Mouse (Mus musculus): ENCODE results near the gene Gpkow. TPM values are rescaled to one million over a fixed set of nuclear protein-coding genes. Genes with fewer than 3 reads are reported as not detected.
A peak's percentile ranks its signal among the peaks of the same experiment; 100 is the strongest.
"Not testable (repeated sequence)": the region's sequence is repeated elsewhere in the genome, so short reads cannot be mapped to it uniquely, and the experiment has no call there.

Gene Gpkow
- polyA plus RNA-seq, 1 experiment, result 17.1 TPM

DNA sequence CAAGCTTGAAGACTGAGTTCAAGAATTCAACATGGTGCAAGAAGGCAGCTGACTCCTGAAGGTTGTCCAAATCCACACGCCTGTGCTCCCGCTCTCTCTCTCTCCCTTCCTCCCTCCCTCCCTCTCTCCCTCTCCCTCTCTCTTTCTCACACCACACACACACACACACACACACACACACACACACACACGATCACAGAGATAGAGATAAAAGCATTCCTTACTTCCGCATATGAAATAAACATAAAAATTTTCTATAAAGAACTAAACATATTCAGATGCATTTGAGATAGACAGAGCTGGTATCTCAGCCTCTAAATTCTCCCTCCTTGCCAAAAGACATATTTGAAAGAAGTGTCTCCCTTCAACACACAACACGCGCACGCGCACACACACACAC lies 48.5 kb downstream of the Gpkow start:
- Histone ChIP-seq H3ac (ENCODE audit: control insufficient read depth, insufficient read length) (no peak overlapping the region), H3K4me2 (ENCODE audit: low read depth) (no peak overlapping the region), H3K4me3 (no peak overlapping the region), H3K79me2 (ENCODE audit: control insufficient read depth, insufficient read depth) (no peaks in the 10 kb centered on the region), H3K27me3 (ENCODE audit: control insufficient read depth, insufficient read depth, insufficient read length) (no peaks in the 10 kb centered on the region), H3K36me3 (ENCODE audit: control insufficient read depth, insufficient read depth) (no peaks in the 10 kb centered on the region)
- no peak for TF ChIP-seq MYOD1 (IDR thresholded peaks at IDR 0.05; ENCODE audit: control insufficient read depth in 1 of 3, insufficient read length in 2 of 3, low read depth in 2 of 3)
- no peak for TF ChIP-seq CEBPB (IDR thresholded peaks at IDR 0.05; ENCODE audit: insufficient read depth, poor library complexity, severe bottlenecking)
- no peak for TF ChIP-seq POLR2AphosphoS2 (IDR thresholded peaks at IDR 0.05; ENCODE audit: insufficient read length, low read depth)
- no peak for TF ChIP-seq TCF12 (IDR thresholded peaks at IDR 0.05; ENCODE audit: insufficient read depth, poor library complexity, severe bottlenecking)
- TF ChIP-seq SRF (IDR thresholded peaks at IDR 0.05; ENCODE audit: control insufficient read depth, insufficient read length, low read depth), result no peak
- no peak for TF ChIP-seq MAX (IDR thresholded peaks at IDR 0.05; ENCODE audit: low read depth)
- TF ChIP-seq POLR2A (IDR thresholded peaks at IDR 0.05; ENCODE audit: insufficient read length, low read depth), result no peak
- no peak for TF ChIP-seq REST (IDR thresholded peaks at IDR 0.05; ENCODE audit: insufficient read depth, insufficient read length)
- TF ChIP-seq USF1 (IDR thresholded peaks at IDR 0.05; ENCODE audit: low read depth), result no peak
- no peak for TF ChIP-seq TCF3 (IDR thresholded peaks at IDR 0.05; ENCODE audit: insufficient read length, low read depth)
- no peak for TF ChIP-seq E2F4 (IDR thresholded peaks at IDR 0.05; ENCODE audit: insufficient read depth)
- TF ChIP-seq MYOG (IDR thresholded peaks at IDR 0.05; ENCODE audit: control insufficient read depth in 1 of 3, insufficient read depth in 1 of 3, insufficient read length in 2 of 3, low read depth in 2 of 3), result no peak

DNA sequence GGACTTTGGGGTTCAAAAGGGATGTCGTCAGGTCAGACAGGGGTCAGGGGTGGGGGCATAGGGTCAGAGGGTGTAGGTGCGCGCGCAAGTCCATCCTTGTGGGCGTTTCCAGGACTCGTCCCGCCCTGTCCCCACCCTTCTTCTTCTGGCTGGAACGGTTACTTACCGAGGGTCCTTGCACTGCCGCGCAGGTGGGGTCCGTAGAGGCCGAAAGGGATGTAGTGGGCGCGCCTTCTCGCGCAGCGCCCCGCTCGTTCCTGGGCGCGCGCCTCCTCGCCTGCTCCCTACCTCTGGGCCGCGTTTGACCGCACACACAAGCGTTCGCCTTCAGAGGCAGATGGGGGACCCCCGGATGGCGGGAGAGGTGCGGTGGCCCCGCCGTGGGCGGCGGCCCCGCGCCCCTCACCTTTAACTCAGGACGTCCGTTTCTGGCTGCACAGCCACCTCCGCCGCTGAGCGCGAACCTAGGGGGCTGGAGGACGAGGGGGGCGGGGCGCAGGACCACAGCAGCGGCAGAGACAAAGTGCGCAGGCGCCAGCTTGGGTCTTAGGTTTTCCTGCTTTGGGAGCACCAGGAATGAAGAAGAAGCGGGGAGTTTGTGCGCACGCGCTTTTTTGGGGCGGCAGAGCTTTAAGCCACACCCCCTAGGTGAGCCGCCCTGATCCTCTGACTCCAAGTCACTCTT lies 53.6 kb downstream of the Gpkow start, which contains the start of gene Ccdc120:
Ccdc120 (minus strand) TSS at position 474 of the 685 bp plus-strand sequence.
- peak; percentile 12 for TF ChIP-seq POLR2A (IDR thresholded peaks at IDR 0.05; ENCODE audit: insufficient read length, low read depth)
- no peak for TF ChIP-seq TCF12 (IDR thresholded peaks at IDR 0.05; ENCODE audit: insufficient read depth, poor library complexity, severe bottlenecking)
- H3K4me3 ChIP-seq, result peak within 1 kb of the TSS; percentile 12
- H3K4me2 ChIP-seq (ENCODE audit: low read depth), result peak within 1 kb of the TSS; percentile 72

GRCm38 (mm10) chrX:7753627-7754026 lies 56.7 kb downstream of the Gpkow start:
- not testable (repeated sequence) for H3K36me3 ChIP-seq (ENCODE audit: control insufficient read depth, insufficient read depth); H3K4me3 ChIP-seq; H3K4me2 ChIP-seq (ENCODE audit: low read depth); H3ac ChIP-seq (ENCODE audit: control insufficient read depth, insufficient read length); H3K79me2 ChIP-seq (ENCODE audit: control insufficient read depth, insufficient read depth); H3K27me3 ChIP-seq (ENCODE audit: control insufficient read depth, insufficient read depth, insufficient read length)

More for the DNA sequence above, 53.6 kb downstream of the Gpkow start, which contains the start of gene Ccdc120:
- Histone ChIP-seq H3K36me3 (ENCODE audit: control insufficient read depth, insufficient read depth) (no peaks in the 10 kb centered on the region), H3K79me2 (ENCODE audit: control insufficient read depth, insufficient read depth) (no peaks in the 10 kb centered on the region), H3ac (ENCODE audit: control insufficient read depth, insufficient read length) (no peak within 1 kb of the TSS), H3K27me3 (ENCODE audit: control insufficient read depth, insufficient read depth, insufficient read length) (no peaks in the 10 kb centered on the region)

Other genes starting within 250 kb of the Gpkow start
- 0.06 TPM for gene Foxp3, start 123.5 kb upstream of the Gpkow start, polyA plus RNA-seq (2012; fragmentation: generic; extraction: Trizol)
- gene Ppp1r3f, start 122.8 kb upstream of the Gpkow start, polyA plus RNA-seq (2012; fragmentation: generic; extraction: Trizol), result 3.1 TPM
- gene Ccdc22, start 91.6 kb upstream of the Gpkow start, polyA plus RNA-seq (2012; fragmentation: generic; extraction: Trizol), result 28.8 TPM
- gene Cacna1f, start 90.0 kb upstream of the Gpkow start, polyA plus RNA-seq (2012; fragmentation: generic; extraction: Trizol), result not detected
- 0.54 TPM for gene Syp, start 58.7 kb upstream of the Gpkow start, polyA plus RNA-seq (2012; fragmentation: generic; extraction: Trizol)
- 3.8 TPM for gene Prickle3, start 39.9 kb upstream of the Gpkow start, polyA plus RNA-seq (2012; fragmentation: generic; extraction: Trizol)
- gene Plp2, start 25.7 kb upstream of the Gpkow start, polyA plus RNA-seq (2012; fragmentation: generic; extraction: Trizol), result 294 TPM
- 0.05 TPM for gene Magix, start 15.9 kb upstream of the Gpkow start, polyA plus RNA-seq (2012; fragmentation: generic; extraction: Trizol)
- gene Wdr45, start 17.2 kb downstream of the Gpkow start, polyA plus RNA-seq (2012; fragmentation: generic; extraction: Trizol), result 38.9 TPM
- 0.64 TPM for gene Gm45208, start 25.1 kb downstream of the Gpkow start, polyA plus RNA-seq (2012; fragmentation: generic; extraction: Trizol)
- 64.4 TPM for gene Praf2, start 31.3 kb downstream of the Gpkow start, polyA plus RNA-seq (2012; fragmentation: generic; extraction: Trizol)
- 2.4 TPM for gene Ccdc120, start 53.8 kb downstream of the Gpkow start, polyA plus RNA-seq (2012; fragmentation: generic; extraction: Trizol)
- gene Tfe3, start 65.4 kb downstream of the Gpkow start, polyA plus RNA-seq (2012; fragmentation: generic; extraction: Trizol), result 31.9 TPM
- 19.8 TPM for gene Gripap1, start 92.6 kb downstream of the Gpkow start, polyA plus RNA-seq (2012; fragmentation: generic; extraction: Trizol)
- gene Kcnd1, start 125.2 kb downstream of the Gpkow start, polyA plus RNA-seq (2012; fragmentation: generic; extraction: Trizol), result 0.16 TPM
- gene Otud5, start 144.2 kb downstream of the Gpkow start, polyA plus RNA-seq (2012; fragmentation: generic; extraction: Trizol), result 36.3 TPM
- gene Pim2, start 181.1 kb downstream of the Gpkow start, polyA plus RNA-seq (2012; fragmentation: generic; extraction: Trizol), result 3.0 TPM
- gene Slc35a2, start 186.9 kb downstream of the Gpkow start, polyA plus RNA-seq (2012; fragmentation: generic; extraction: Trizol), result 32.9 TPM
- 79.5 TPM for gene Pqbp1, start 202.1 kb downstream of the Gpkow start, polyA plus RNA-seq (2012; fragmentation: generic; extraction: Trizol)
- 44.1 TPM for gene Timm17b, start 202.2 kb downstream of the Gpkow start, polyA plus RNA-seq (2012; fragmentation: generic; extraction: Trizol)
- not detected for gene Gm10491, start 210.7 kb downstream of the Gpkow start, polyA plus RNA-seq (2012; fragmentation: generic; extraction: Trizol)
- gene Gm10490, start 212.4 kb downstream of the Gpkow start, polyA plus RNA-seq (2012; fragmentation: generic; extraction: Trizol), result not detected
- gene Pcsk1n, start 222.7 kb downstream of the Gpkow start, polyA plus RNA-seq (2012; fragmentation: generic; extraction: Trizol), result not detected
- gene Eras, start 231.5 kb downstream of the Gpkow start, polyA plus RNA-seq (2012; fragmentation: generic; extraction: Trizol), result not detected